Mouse (Mus musculus) thymus, adult 2 months (tissue): ENCODE results near the gene 1600002K03Rik. TPM values are rescaled to one million over a fixed set of nuclear protein-coding genes. Genes with fewer than 3 reads are reported as not detected.

Experiments
- DNase-seq: peaks from one replicate; pipeline ENCODE4 v3.0.0; 2021
- H3K27ac ChIP-seq: fragments of 200-500 bp; 2 replicates; pipeline ENCODE4 v1.5.1; 2012; ENCODE audit warnings: low read length, control low read depth; ENCODE audit not compliant: control insufficient read depth, insufficient read depth
- H3K27me3 ChIP-seq: fragments of 200-500 bp; 2 replicates; pipeline ENCODE4 v1.6.1; 2012; ENCODE audit warnings: mild to moderate bottlenecking, low read length, moderate library complexity, mixed read lengths; ENCODE audit not compliant: control insufficient read depth, insufficient read depth
- H3K36me3 ChIP-seq: fragments of 200-500 bp; 2 replicates; pipeline ENCODE4 v1.6.1; 2012; ENCODE audit warnings: mild to moderate bottlenecking, low read length, moderate library complexity; ENCODE audit not compliant: control insufficient read depth, insufficient read depth
- H3K4me1 ChIP-seq: fragments of 200-500 bp; replicated peaks from 2 replicates; pipeline ENCODE4 v1.6.1; 2012; ENCODE audit warnings: low read length; ENCODE audit not compliant: control insufficient read depth, insufficient read depth
- H3K4me3 ChIP-seq: fragments of 200-500 bp; 2 replicates; pipeline ENCODE4 v1.5.1; 2012; ENCODE audit warnings: mild to moderate bottlenecking, low read length, control low read depth, moderate library complexity; ENCODE audit not compliant: control insufficient read depth, insufficient read depth
- CTCF ChIP-seq: fragments of 200-500 bp; IDR thresholded peaks from 2 replicates; pipeline ENCODE4 v1.5.1; 2012; ENCODE audit warnings: mild to moderate bottlenecking, control low read depth, low read length, moderate library complexity, borderline replicate concordance; ENCODE audit not compliant: control insufficient read depth, poor library complexity, insufficient read depth; ENCODE audit errors: extremely low read depth
- POLR2A ChIP-seq: fragments of 200-500 bp; IDR thresholded peaks from 2 replicates; pipeline ENCODE4 v1.6.1; 2012; ENCODE audit warnings: mild to moderate bottlenecking, low read length, control low read depth, moderate library complexity; ENCODE audit not compliant: control insufficient read depth, poor library complexity, insufficient read depth; ENCODE audit errors: extremely low read depth
- WGBS: fragments of 180-500 bp; shearing (Covaris S2); methylation state at CpG from one replicate; pipeline ENCODE4 v1.1.7; 2018; 5-methylcytosine and 5-hydroxymethylcytosine counted together
- polyA plus RNA-seq: library from polyadenylated mRNA; depleted of rRNA; stranded (reverse); fragments of >200 nt; gene quantifications from 2 replicates; pipeline ENCODE4 v1.2.3, GENCODE M21; 2012

The 1600002K03Rik gene
- polyA plus RNA-seq, 1 experiment = 14.8 TPM

DNA sequence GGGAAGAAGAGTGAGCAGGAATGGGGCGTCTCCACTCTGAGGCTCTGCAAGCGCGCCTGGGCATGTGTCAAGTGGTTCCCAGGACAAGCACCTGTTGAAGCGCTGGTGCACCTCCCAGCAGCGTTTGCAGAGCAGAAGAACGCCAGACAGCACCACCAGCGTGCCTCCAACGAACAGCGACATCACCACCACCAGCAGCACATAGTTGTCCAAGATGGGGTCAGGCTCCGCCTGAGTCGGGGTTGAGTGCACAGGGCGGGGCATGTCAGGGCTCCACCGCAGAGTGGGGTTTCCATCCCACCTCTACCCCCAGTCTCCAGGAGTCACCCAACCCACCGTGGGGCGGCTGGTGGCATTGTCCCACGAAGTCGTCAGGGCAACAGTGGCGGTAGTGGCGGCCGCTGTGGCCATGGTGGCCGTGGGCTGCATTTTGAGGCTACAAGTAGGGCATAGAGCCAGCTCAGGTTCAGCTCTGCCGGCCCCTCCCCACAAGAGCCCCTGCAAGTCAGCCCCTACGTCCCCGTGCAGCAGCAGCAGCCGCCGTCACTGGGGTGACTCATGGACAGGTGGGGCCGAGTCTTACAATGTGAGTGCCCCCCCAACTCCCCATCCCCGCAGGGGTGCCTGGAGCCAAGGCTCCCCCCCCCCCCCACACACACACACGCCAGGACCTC, 35.7 kb upstream of the 1600002K03Rik start:
- Histone ChIP-seq H3K4me1 (peaks cover 41% of the 10 kb centered on the region), H3K27ac (no peak overlapping the region), H3K27me3 (no peaks in the 10 kb centered on the region; the same call in 1 of the 2 replicates), H3K4me3 (peak overlapping the region; percentile 49), H3K36me3 (peaks cover under 1% of the 10 kb centered on the region; the same call in 1 of the 2 replicates)
- DNase-seq = no peak
- 27% methylated on average over 29 of the region's 29 CpGs for WGBS
- no peak for TF ChIP-seq POLR2A
- TF ChIP-seq CTCF = no peak

DNA sequence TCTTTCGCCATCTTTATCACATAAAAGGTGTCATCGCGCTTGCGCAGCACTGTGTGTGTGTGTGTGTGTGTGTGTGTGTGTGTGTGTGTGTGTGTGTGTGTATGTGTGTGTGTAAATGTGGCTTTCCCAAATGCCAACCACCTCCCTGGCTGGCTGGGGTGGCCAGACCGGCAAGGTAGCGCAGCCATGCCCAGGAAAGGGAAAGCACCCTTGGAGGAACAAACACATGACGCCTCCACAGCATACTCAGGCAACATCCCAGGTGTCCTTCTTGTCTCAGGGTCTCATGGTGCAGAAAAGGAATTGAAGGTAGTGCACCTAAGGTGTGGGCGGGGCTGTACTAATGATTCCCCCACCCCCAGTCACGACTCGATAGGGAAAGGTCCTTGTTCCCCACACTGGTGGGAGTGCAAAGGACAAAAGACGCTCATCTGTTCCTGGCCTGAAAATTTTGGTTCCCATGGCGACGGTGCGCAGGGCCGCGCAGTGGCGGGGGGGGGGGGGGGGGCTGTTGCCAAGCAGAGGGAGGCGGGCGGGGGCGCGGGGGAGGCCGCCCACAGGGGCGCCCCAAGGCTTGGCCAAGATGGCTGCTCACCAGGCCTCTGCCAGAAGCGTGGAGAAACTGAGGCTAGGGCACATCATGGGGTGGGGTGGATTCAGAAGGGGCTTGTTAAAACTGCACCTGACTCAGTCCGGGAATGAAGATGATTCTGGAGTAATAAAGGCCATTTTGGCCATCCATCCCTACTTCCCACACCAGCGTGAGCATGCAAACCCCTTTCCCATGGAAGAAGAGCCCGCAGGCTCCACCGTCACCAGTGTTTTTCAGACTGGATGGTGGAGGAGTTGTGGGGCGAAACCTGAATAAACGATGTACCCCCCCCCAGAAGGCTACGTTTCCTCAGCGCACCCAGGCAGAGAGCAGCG, 34.9 kb upstream of the 1600002K03Rik start:
- DNase-seq = no peak
- WGBS = 16% methylated on average over 33 of the region's 33 CpGs
- Histone ChIP-seq H3K4me3 (peak overlapping the region; percentile 49), H3K4me1 (peaks cover 45% of the 10 kb centered on the region), H3K27ac (no peak overlapping the region), H3K36me3 (no peaks in the 10 kb centered on the region), H3K27me3 (no peaks in the 10 kb centered on the region; the same call in 1 of the 2 replicates)
- no peak for TF ChIP-seq POLR2A
- TF ChIP-seq CTCF = no peak

DNA sequence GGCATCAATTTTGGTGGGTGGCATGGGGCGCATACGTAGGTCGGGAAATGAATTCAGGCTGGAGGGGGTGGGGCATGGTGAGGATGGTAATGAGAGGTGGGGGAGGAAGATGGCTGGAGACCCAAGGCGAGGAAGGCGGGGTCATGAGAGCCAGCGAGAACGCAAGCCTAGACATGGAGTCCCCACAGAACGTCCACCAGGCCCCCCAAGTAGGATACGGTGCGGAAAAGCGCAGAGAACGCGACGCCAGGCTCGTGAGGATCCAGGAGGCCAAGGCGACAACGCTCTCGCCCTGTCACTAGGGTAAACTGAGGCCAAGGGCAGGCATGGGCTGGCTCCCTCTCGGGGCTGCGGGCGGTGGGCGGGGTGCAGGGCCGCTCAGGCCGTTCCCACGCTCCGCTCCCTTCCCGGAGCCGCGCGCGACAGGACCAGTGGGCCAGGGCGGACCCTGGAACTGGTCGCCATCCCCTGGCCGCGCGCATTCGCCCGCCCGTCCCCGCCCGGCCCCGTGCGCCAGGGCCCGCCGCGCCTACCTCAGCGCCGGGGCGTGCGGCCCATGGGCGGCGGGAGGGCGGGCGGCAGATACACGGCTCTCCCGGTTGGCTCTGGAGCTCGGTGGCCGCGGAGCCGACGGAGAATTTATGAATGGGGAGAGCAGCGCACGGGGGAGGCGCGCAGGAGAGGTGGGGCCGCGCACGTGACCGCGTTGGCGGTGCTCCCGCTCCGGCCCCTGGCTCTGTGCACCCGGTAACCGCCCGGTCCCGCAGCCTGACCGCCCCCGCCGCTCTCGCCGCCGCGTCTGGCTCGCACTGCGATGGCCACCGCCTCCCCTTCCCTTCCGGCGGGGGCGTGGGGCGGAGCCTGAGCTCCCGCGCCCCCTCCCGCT, 33.9 kb upstream of the 1600002K03Rik start, which contains the start of gene Atp5d:
Atp5d (plus strand) TSS at position 80 of the 886 bp plus-strand sequence.
- DNase-seq = peak; percentile 51
- Histone ChIP-seq H3K27ac (no peak within 1 kb of the TSS), H3K4me1 (peaks cover 40% of the 10 kb centered on the region), H3K4me3 (peak within 1 kb of the TSS; percentile 49), H3K36me3 (no peaks in the 10 kb centered on the region), H3K27me3 (no peaks in the 10 kb centered on the region; the same call in 1 of the 2 replicates)
- 1% methylated on average over 94 of the region's 94 CpGs for WGBS
- TF ChIP-seq POLR2A (peak; percentile 58), CTCF (no peak)

DNA sequence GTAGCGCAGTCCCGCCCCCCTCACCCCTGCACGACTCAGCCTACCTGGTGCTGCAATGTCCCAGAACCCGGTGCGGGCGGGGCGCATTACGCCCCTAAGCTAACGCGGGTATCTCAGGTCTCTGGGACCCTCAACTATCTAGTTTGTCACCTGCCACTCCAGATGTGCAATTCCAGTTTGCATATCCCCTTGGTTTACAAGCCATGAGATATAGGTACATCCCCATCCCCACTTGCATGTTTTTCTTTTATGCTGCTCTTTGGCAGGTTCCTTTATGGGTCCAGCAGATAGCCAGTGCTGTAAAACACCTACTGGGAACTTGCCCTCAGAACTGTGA, 33.3 kb upstream of the 1600002K03Rik start:
- 2% methylated on average over 10 of the region's 10 CpGs for WGBS
- Histone ChIP-seq H3K4me3 (peak overlapping the region; percentile 44), H3K4me1 (peaks cover 40% of the 10 kb centered on the region), H3K27me3 (no peaks in the 10 kb centered on the region; the same call in 1 of the 2 replicates), H3K36me3 (no peaks in the 10 kb centered on the region), H3K27ac (no peak overlapping the region)
- TF ChIP-seq CTCF (no peak), POLR2A (no peak)
- DNase-seq = no peak

DNA sequence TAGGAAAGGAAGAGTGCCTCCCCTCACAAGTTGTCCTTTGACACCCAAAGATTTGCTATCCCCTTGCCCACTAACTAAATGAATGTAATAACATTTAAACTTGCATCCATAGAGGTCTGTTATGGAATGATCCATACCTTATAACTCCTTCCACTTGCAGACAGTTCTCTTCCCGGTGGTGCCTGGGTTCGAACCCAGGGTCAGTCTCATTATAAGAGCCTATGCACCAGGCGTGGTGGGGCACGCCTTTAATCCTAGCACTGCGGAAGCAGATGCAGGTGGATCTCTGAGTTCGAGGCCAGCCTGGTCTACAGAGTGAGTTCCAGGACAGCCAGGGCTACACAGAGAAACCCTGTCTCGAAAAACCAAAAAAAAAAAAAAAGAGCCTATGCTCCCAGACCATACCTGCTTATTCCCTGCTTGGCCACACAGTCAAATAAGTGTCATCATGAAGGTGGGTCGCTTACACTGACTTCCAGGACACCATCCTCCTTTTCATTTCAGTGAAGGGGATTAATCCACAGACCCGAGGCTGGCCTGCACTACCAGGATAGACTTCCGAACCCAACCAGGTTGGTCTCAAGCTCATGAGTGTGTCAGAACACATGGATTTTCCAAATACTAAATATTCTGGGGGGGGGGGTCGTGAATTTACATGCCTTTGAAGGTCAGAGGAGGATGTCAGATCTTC, 32.6 kb upstream of the 1600002K03Rik start:
- H3K4me3 ChIP-seq = no peak overlapping the region
- H3K27me3 ChIP-seq = no peaks in the 10 kb centered on the region; the same call in 1 of the 2 replicates
- no peak overlapping the region for H3K27ac ChIP-seq
- peaks cover 40% of the 10 kb centered on the region for H3K4me1 ChIP-seq
- TF ChIP-seq POLR2A (no peak), CTCF (no peak)
- no peak for DNase-seq
- 85% methylated on average over 11 of the region's 11 CpGs for WGBS
- H3K36me3 ChIP-seq = no peaks in the 10 kb centered on the region
